Mouse (Mus musculus) midbrain, embryonic 12.5 days (tissue): ENCODE measurements around the gene Dsel. TPM values are rescaled to one million over a fixed set of nuclear protein-coding genes. Genes with fewer than 3 reads are reported as not detected.

Source experiments
- ATAC-seq: fragments of 200-750 bp; cut with Nextera tagmentation; 2 replicates; pipeline ENCODE4 v1.8.0; 2017; ENCODE audit warnings: low read depth, moderate TSS enrichment, moderate library complexity; ENCODE audit not compliant: low FRiP score
- H3K27ac ChIP-seq: fragments of 300-500 bp; sonication (generic); replicated peaks from 2 replicates; pipeline ENCODE4 v1.5.1; 2016; ENCODE audit warnings: mild to moderate bottlenecking
- H3K27me3 ChIP-seq: fragments of 300-500 bp; sonication (generic); 2 replicates; pipeline ENCODE4 v1.6.1; 2016; ENCODE audit warnings: mild to moderate bottlenecking
- H3K36me3 ChIP-seq: fragments of 300-500 bp; sonication (generic); 2 replicates; pipeline ENCODE4 v1.6.1; 2016
- H3K4me1 ChIP-seq: fragments of 300-500 bp; sonication (generic); 2 replicates; pipeline ENCODE4 v1.6.1; 2016
- H3K4me2 ChIP-seq: fragments of 300-500 bp; sonication (generic); replicated peaks from 2 replicates; pipeline ENCODE4 v1.6.1; 2016; ENCODE audit warnings: mild to moderate bottlenecking, moderate library complexity
- H3K4me3 ChIP-seq: fragments of 300-500 bp; sonication (generic); 2 replicates; pipeline ENCODE4 v1.5.1; 2016; ENCODE audit warnings: mild to moderate bottlenecking
- H3K9ac ChIP-seq: fragments of 300-500 bp; sonication (generic); replicated peaks from 2 replicates; pipeline ENCODE4 v1.6.1; 2016; ENCODE audit warnings: mild to moderate bottlenecking, moderate library complexity
- H3K9me3 ChIP-seq: fragments of 300-500 bp; sonication (generic); 2 replicates; pipeline ENCODE4 v1.6.1; 2016; ENCODE audit warnings: mild to moderate bottlenecking
- WGBS: fragments of 180-500 bp; shearing (Covaris S2); methylation state at CpG from one replicate; pipeline ENCODE4 v1.1.7; 2016; 5-methylcytosine and 5-hydroxymethylcytosine counted together
- polyA plus RNA-seq: library from polyadenylated mRNA; unstranded; fragments of >200 nt; fragmentation: Nextera tagmentation; extraction: Ambion mirVana; gene quantifications from 2 replicates; pipeline ENCODE4 v1.2.1, GENCODE M21; 2016

Gene Dsel
- 10.9 and 11.4 TPM in 2 replicates for polyA plus RNA-seq

DNA sequence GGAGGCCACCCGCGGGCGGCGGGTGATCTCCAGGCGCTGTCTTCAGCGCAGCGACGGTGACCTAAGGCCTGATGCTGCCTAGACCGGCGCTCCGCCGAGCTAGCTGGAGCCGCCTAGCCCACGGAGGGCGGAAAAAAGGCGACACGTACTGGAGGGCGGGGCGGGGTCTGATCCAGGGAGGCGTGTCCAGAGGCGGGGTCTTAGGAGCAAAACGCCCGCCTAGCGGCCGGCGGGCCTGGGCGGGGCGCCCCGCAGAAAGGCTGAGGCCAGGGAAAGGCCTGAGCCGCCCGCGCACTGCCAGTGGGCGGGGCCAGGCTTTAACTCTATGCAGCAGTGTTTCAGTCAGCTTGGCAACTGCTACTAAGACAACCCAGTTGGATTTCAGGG lies at the start of gene Dsel:
TSS of gene Dsel (minus strand) at position 140 of the 387 bp plus-strand sequence.
- WGBS = 0% methylated on average over 29 of the region's 33 CpGs
- ATAC-seq = peak; percentile 99

DNA sequence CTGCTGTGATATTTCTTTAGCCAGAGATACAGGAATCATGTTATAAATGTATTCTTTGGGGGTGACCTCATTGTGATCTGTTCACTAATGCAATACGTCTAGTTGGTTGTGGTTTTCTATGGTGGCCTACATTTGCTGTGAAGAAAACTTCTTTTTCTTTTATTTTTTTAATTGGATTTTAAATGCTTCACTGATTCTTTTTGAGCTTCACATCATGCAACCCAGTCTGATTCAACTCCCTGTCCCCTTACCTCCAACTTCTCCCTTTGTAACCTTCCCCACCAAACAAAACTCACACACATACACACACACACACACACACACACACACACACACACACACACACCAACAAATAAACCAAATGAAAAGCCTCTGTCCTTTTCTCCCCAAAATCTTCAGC lies 46.7 kb upstream of the Dsel start:
- H3K4me2 ChIP-seq = no peak overlapping the region
- H3K4me3 ChIP-seq = no peak overlapping the region
- no peaks in the 10 kb centered on the region for H3K9me3 ChIP-seq
- peak; percentile 69; the same call in 1 of the 2 replicates for ATAC-seq
- no peaks in the 10 kb centered on the region for H3K4me1 ChIP-seq
- H3K36me3 ChIP-seq = no peaks in the 10 kb centered on the region
- whole genome bisulfite sequencing = 7% methylated on average over 1 of the region's 1 CpGs
- H3K9ac ChIP-seq = no peak overlapping the region
- no peak overlapping the region for H3K27ac ChIP-seq
- no peaks in the 10 kb centered on the region for H3K27me3 ChIP-seq

More for the DNA sequence above, at the start of gene Dsel:
- Histone ChIP-seq H3K27ac (peak within 1 kb of the TSS; percentile 86), H3K4me1 (0 out of 2 replicates have a peak, but pooled peaks cover 2% of the 10 kb centered on the region), H3K4me3 (peak within 1 kb of the TSS; percentile 80), H3K4me2 (peak within 1 kb of the TSS; percentile 64), H3K9me3 (no peaks in the 10 kb centered on the region), H3K36me3 (0 out of 2 replicates have a peak, but pooled peaks cover 3% of the 10 kb centered on the region), H3K27me3 (no peaks in the 10 kb centered on the region), H3K9ac (peak within 1 kb of the TSS; percentile 77)

DNA sequence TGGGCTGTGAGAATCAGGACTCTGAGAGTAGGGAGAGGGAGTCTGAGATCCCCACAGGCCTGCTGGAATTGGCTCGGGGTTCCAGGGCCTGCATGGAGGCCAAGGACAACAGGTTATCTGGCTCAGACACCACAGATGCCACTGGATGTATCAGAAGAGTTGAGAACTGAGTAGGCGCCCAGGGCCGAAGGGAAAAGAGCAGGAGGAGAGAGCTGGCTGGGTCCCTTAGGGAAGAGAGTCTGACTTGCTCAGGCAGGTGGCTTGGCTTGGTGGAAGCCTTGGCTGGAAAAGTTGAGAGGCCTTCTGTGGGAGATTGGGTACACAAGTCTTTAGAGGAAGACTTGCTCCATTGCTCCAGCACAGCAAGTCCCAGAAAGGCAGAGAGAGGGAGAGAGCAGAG lies 18.6 kb upstream of the Dsel start:
- no peak overlapping the region for H3K4me3 ChIP-seq
- H3K27ac ChIP-seq = no peak overlapping the region
- no peaks in the 10 kb centered on the region for H3K36me3 ChIP-seq
- no peak for ATAC-seq
- H3K4me2 ChIP-seq = no peak overlapping the region
- no peak overlapping the region for H3K9ac ChIP-seq
- no peaks in the 10 kb centered on the region for H3K4me1 ChIP-seq
- 89% methylated on average over 3 of the region's 3 CpGs for whole genome bisulfite sequencing
- H3K9me3 ChIP-seq = no peaks in the 10 kb centered on the region
- H3K27me3 ChIP-seq = no peaks in the 10 kb centered on the region

GRCm38 (mm10) chr1:111875784-111876183 lies 11.1 kb upstream of the Dsel start:
- Histone ChIP-seq H3K27ac (no peak overlapping the region), H3K9ac (no peak overlapping the region), H3K4me2 (no peak overlapping the region), H3K36me3 (no peaks in the 10 kb centered on the region), H3K27me3 (no peaks in the 10 kb centered on the region), H3K4me3 (no peak overlapping the region), H3K4me1 (no peaks in the 10 kb centered on the region), H3K9me3 (no peaks in the 10 kb centered on the region)
- ATAC-seq = no peak

DNA sequence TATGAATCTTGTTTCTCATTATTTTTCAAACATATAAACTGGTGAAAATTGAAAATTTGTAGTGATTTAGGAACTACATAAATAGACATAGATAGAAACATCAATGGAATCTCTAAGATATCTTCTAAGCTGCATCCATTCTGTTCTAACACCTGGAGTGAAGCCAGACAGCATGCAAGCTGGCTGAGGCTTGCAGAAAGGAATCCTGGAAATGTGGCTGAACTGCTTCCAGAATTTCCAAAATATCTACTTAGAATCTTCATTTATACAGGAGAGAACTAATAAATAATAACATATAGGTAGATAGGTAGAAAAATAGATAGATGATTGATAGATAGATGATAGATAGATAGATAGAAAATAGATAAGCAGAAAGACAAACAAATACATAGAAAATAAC lies 8.5 kb upstream of the Dsel start:
- Histone ChIP-seq H3K36me3 (no peaks in the 10 kb centered on the region), H3K27me3 (no peaks in the 10 kb centered on the region), H3K27ac (no peak overlapping the region), H3K4me1 (no peaks in the 10 kb centered on the region), H3K4me2 (no peak overlapping the region), H3K9me3 (no peaks in the 10 kb centered on the region), H3K9ac (no peak overlapping the region), H3K4me3 (no peak overlapping the region)
- no peak for ATAC-seq

DNA sequence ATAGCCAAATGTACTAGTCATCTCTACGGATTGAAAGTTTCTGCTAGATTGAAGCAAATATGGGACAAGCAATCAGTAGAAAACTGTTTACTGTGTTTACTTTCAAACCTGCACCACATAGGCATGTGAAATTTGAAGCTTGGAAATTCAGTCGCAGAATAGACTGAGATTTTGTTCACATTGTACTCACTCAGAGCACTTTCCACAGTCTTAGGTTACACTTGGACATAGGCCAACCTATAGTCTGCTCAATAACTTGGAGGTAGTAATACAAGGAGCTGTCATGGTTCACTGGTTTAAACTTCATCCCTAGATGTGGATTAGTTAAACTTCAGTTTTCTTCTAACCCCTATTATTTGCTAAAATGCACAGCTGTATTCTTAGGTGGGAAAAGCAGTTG lies 749 bp upstream of the Dsel start:
- Histone ChIP-seq H3K27ac (no peak overlapping the region), H3K4me3 (no peak overlapping the region), H3K9ac (no peak overlapping the region), H3K27me3 (no peaks in the 10 kb centered on the region), H3K9me3 (no peaks in the 10 kb centered on the region), H3K4me2 (peak overlapping the region; percentile 64; the same call in 1 of the 2 replicates), H3K36me3 (0 out of 2 replicates have a peak, but pooled peaks cover 3% of the 10 kb centered on the region), H3K4me1 (0 out of 2 replicates have a peak, but pooled peaks cover 2% of the 10 kb centered on the region)
- 69% methylated on average over 2 of the region's 2 CpGs for WGBS
- no peak for ATAC-seq

- WGBS = under 1% methylated on average over 41 of the region's 41 CpGs
- Histone ChIP-seq H3K27me3 (no peaks in the 10 kb centered on the region), H3K27ac (peak overlapping the region; percentile 86), H3K4me2 (peak overlapping the region; percentile 64), H3K36me3 (0 out of 2 replicates have a peak, but pooled peaks cover 3% of the 10 kb centered on the region), H3K9ac (peak overlapping the region; percentile 77), H3K4me3 (peak overlapping the region; percentile 80), H3K9me3 (no peaks in the 10 kb centered on the region), H3K4me1 (0 out of 2 replicates have a peak, but pooled peaks cover 2% of the 10 kb centered on the region)
- ATAC-seq = peak; percentile 88
Observed at GRCm38 (mm10) chr1:111864063-111864778, 497 bp downstream of the Dsel start.

DNA sequence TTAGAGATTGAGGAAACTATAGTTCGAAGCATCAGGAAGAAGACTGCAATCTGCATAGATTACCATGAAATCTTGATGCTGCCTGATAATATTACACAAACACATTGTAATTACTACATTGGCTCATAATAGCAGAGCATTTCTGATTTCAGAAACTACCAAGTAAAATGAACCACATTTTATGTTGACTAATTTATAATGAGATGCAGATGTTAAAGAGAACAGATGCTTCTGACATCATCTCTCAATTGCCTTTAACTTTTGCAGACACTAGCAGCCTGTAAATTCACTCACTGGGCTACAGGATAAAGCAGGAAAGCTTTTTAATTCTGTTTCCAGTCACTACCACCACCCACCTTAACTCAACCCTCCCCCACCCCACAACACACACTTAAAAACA lies 6.9 kb downstream of the Dsel start:
- Histone ChIP-seq H3K36me3 (0 out of 2 replicates have a peak, but pooled peaks cover 3% of the 10 kb centered on the region), H3K4me2 (no peak overlapping the region), H3K9ac (no peak overlapping the region), H3K4me3 (no peak overlapping the region), H3K9me3 (no peaks in the 10 kb centered on the region), H3K27me3 (no peaks in the 10 kb centered on the region), H3K27ac (no peak overlapping the region), H3K4me1 (no peaks in the 10 kb centered on the region)
- ATAC-seq = no peak
- 91% methylated on average over 1 of the region's 1 CpGs for WGBS

DNA sequence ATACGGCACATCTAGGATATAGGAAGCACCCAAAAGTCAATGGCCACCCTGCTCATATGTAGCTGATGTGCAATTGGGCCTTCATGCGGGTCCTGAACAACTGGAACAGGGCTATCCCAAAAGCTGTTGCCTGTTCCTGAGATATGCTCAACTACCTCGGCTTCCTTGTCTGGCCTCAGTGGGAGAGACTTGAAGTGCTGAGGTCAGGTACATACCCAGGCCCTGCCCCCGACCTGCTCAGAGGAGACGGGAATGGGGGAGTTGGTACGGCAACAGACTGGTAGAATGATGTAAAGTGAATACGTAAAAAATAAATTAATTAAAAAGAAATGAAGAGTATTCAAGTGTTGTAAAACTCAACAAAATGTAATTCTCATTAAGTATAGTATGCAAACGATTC lies 12.3 kb downstream of the Dsel start:
- no peaks in the 10 kb centered on the region for H3K9me3 ChIP-seq
- WGBS = 93% methylated on average over 8 of the region's 8 CpGs
- ATAC-seq = peak; percentile 52
- no peak overlapping the region for H3K9ac ChIP-seq
- H3K27ac ChIP-seq = no peak overlapping the region
- H3K4me1 ChIP-seq = no peaks in the 10 kb centered on the region
- no peaks in the 10 kb centered on the region for H3K36me3 ChIP-seq
- no peaks in the 10 kb centered on the region for H3K27me3 ChIP-seq
- no peak overlapping the region for H3K4me2 ChIP-seq
- H3K4me3 ChIP-seq = no peak overlapping the region

DNA sequence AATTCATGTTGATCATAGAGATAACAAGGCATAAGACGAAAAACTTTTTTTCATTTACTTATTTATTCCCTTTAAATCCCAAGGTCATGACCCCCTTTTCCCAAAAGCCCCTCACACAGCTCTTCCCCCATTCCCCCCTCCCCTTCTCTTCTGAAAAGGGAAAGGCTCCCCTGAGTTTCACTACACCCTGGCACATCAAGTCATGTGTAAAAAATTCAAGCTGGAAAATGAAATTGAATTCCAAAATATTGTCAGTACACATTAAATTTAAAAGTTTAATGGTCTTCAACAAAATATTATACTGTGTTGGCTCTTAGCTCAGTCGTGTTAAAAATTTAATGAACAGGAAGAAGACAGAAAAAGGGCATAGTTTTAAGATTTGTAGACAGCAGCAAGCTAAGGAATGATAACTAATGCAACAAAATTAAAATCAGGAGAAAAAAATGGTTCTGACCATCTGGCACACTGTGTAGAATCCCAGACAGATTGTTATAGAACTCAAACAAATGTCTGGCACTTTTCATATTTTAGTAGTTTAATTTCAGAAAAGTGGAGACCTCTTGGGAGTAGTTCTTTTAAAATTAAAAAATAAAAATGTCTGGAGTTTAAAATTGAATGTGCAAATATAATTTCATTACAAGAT lies 31.0 kb downstream of the Dsel start:
- 64% methylated on average over 2 of the region's 2 CpGs for WGBS
- no peak overlapping the region for H3K9ac ChIP-seq
- H3K27me3 ChIP-seq = no peaks in the 10 kb centered on the region
- ATAC-seq = no peak
- H3K36me3 ChIP-seq = no peaks in the 10 kb centered on the region
- H3K4me2 ChIP-seq = no peak overlapping the region
- no peak overlapping the region for H3K4me3 ChIP-seq
- no peaks in the 10 kb centered on the region for H3K9me3 ChIP-seq
- H3K27ac ChIP-seq = no peak overlapping the region
- no peaks in the 10 kb centered on the region for H3K4me1 ChIP-seq
